Mouse (Mus musculus): Measurements from ENCODE around the gene Ndufa11. TPM values are rescaled to one million over a fixed set of nuclear protein-coding genes. Genes with fewer than 3 reads are reported as not detected.

Ndufa11 gene
- 639 and 709 TPM in 2 replicates for polyA plus RNA-seq (2015; fragmentation: Nextera tagmentation; extraction: Ambion mirVana)

GRCm38 (mm10) chr17:56717363-56718058 lies at the start of gene Ndufa11, which contains the start of gene Vmac:
TSS of gene Ndufa11 (plus strand) at chr17:56717767.
TSS of gene Vmac (minus strand) at chr17:56718022.
- Histone ChIP-seq H3K27ac (replicated peaks) (peak within 1 kb of the TSS; percentile 89), H3K27me3 (replicated peaks) (no peaks in the 10 kb centered on the region), H3K9me3 (replicated peaks) (no peaks in the 10 kb centered on the region), H3K4me2 (peak within 1 kb of the TSS; percentile 75), H3K36me3 (peaks cover 30% of the 10 kb centered on the region), H3K9ac (replicated peaks) (peak within 1 kb of the TSS; percentile 80), H3K4me3 (replicated peaks) (peak within 1 kb of the TSS; percentile 65), H3K4me1 (peaks cover 46% of the 10 kb centered on the region)
- ATAC-seq (ENCODE audit: low FRiP score), result peak; percentile 83
- WGBS, result under 1% methylated on average over 59 of the region's 59 CpGs

GRCm38 (mm10) chr17:56668384-56669144 lies 49.0 kb upstream of the Ndufa11 start:
- Histone ChIP-seq H3K9ac (replicated peaks) (peak overlapping the region; percentile 50), H3K4me3 (replicated peaks) (peak overlapping the region; percentile 45), H3K27ac (replicated peaks) (no peak overlapping the region), H3K4me1 (peaks cover 12% of the 10 kb centered on the region), H3K4me2 (peak overlapping the region; percentile 91), H3K9me3 (replicated peaks) (no peaks in the 10 kb centered on the region), H3K27me3 (replicated peaks) (peaks cover 9% of the 10 kb centered on the region), H3K36me3 (no peaks in the 10 kb centered on the region)
- peak; percentile 29; the same call in 1 of the 2 replicates for ATAC-seq (ENCODE audit: low FRiP score)
- WGBS, result 3% methylated on average over 31 of the region's 31 CpGs

- 85% methylated on average over 8 of the region's 8 CpGs for WGBS
- no peak overlapping the region for H3K9ac ChIP-seq (replicated peaks)
Observed at GRCm38 (mm10) chr17:56669766-56670165, 47.8 kb upstream of the Ndufa11 start.

GRCm38 (mm10) chr17:56672941-56673646 lies 44.5 kb upstream of the Ndufa11 start, which contains the start of gene Ranbp3:
TSS of gene Ranbp3 (plus strand) at chr17:56673294.
- no peaks in the 10 kb centered on the region for H3K9me3 ChIP-seq (replicated peaks)
- ATAC-seq (ENCODE audit: low FRiP score), result peak; percentile 90
- H3K4me2 ChIP-seq, result peak within 1 kb of the TSS; percentile 80
- peak within 1 kb of the TSS; percentile 87 for H3K27ac ChIP-seq (replicated peaks)
- 0% methylated on average over 60 of the region's 66 CpGs for WGBS
- H3K9ac ChIP-seq (replicated peaks), result peak within 1 kb of the TSS; percentile 95
- H3K4me3 ChIP-seq (replicated peaks), result peak within 1 kb of the TSS; percentile 89
- H3K27me3 ChIP-seq (replicated peaks), result peaks cover 4% of the 10 kb centered on the region
- peaks cover 54% of the 10 kb centered on the region for H3K4me1 ChIP-seq
- H3K36me3 ChIP-seq, result peaks cover 9% of the 10 kb centered on the region

More at GRCm38 (mm10) chr17:56669766-56670165, 47.8 kb upstream of the Ndufa11 start:
- Histone ChIP-seq H3K4me1 (peaks cover 21% of the 10 kb centered on the region), H3K27ac (replicated peaks) (no peak overlapping the region), H3K27me3 (replicated peaks) (peaks cover 9% of the 10 kb centered on the region), H3K9me3 (replicated peaks) (no peaks in the 10 kb centered on the region), H3K4me3 (replicated peaks) (no peak overlapping the region), H3K4me2 (no peak overlapping the region), H3K36me3 (no peaks in the 10 kb centered on the region)
- no peak for ATAC-seq (ENCODE audit: low FRiP score)

GRCm38 (mm10) chr17:56673647-56674416 lies 43.7 kb upstream of the Ndufa11 start:
- 5% methylated on average over 37 of the region's 37 CpGs for WGBS
- Histone ChIP-seq H3K4me2 (peak overlapping the region; percentile 80), H3K9ac (replicated peaks) (peak overlapping the region; percentile 95), H3K4me1 (peaks cover 48% of the 10 kb centered on the region), H3K27ac (replicated peaks) (peak overlapping the region; percentile 86), H3K36me3 (peaks cover 11% of the 10 kb centered on the region), H3K27me3 (replicated peaks) (no peaks in the 10 kb centered on the region), H3K4me3 (replicated peaks) (peak overlapping the region; percentile 89), H3K9me3 (replicated peaks) (no peaks in the 10 kb centered on the region)
- ATAC-seq (ENCODE audit: low FRiP score), result peak; percentile 32

GRCm38 (mm10) chr17:56681791-56682190 lies 35.8 kb upstream of the Ndufa11 start:
- peaks cover 41% of the 10 kb centered on the region for H3K36me3 ChIP-seq
- WGBS, result 88% methylated on average over 4 of the region's 4 CpGs
- no peak overlapping the region for H3K9ac ChIP-seq (replicated peaks)
- no peak overlapping the region for H3K4me2 ChIP-seq
- H3K4me3 ChIP-seq (replicated peaks), result no peak overlapping the region
- no peaks in the 10 kb centered on the region for H3K9me3 ChIP-seq (replicated peaks)
- ATAC-seq (ENCODE audit: low FRiP score), result no peak
- H3K27me3 ChIP-seq (replicated peaks), result no peaks in the 10 kb centered on the region
- H3K4me1 ChIP-seq, result peaks cover 25% of the 10 kb centered on the region
- no peak overlapping the region for H3K27ac ChIP-seq (replicated peaks)

- WGBS, result 90% methylated on average over 3 of the region's 3 CpGs
- H3K27me3 ChIP-seq (replicated peaks), result no peaks in the 10 kb centered on the region
- no peaks in the 10 kb centered on the region for H3K9me3 ChIP-seq (replicated peaks)
- no peak overlapping the region for H3K4me3 ChIP-seq (replicated peaks)
- H3K4me1 ChIP-seq, result peaks cover 14% of the 10 kb centered on the region
- no peak overlapping the region for H3K9ac ChIP-seq (replicated peaks)
- H3K27ac ChIP-seq (replicated peaks), result no peak overlapping the region
- ATAC-seq (ENCODE audit: low FRiP score), result no peak
- peaks cover 43% of the 10 kb centered on the region for H3K36me3 ChIP-seq
- H3K4me2 ChIP-seq, result no peak overlapping the region
Observed at GRCm38 (mm10) chr17:56682880-56683279, 34.7 kb upstream of the Ndufa11 start.

GRCm38 (mm10) chr17:56683546-56684140 lies 33.9 kb upstream of the Ndufa11 start:
- Histone ChIP-seq H3K9ac (replicated peaks) (no peak overlapping the region), H3K27ac (replicated peaks) (no peak overlapping the region), H3K4me1 (peaks cover 12% of the 10 kb centered on the region), H3K4me3 (replicated peaks) (no peak overlapping the region), H3K4me2 (no peak overlapping the region), H3K27me3 (replicated peaks) (no peaks in the 10 kb centered on the region), H3K36me3 (peaks cover 50% of the 10 kb centered on the region), H3K9me3 (replicated peaks) (no peaks in the 10 kb centered on the region)
- ATAC-seq (ENCODE audit: low FRiP score), result no peak
- 87% methylated on average over 5 of the region's 5 CpGs for WGBS

- no peak overlapping the region for H3K27ac ChIP-seq (replicated peaks)
- WGBS, result 74% methylated on average over 2 of the region's 2 CpGs
- ATAC-seq (ENCODE audit: low FRiP score), result 0 out of 2 replicates have a peak, but pooled peaks have one; percentile 3
- no peaks in the 10 kb centered on the region for H3K9me3 ChIP-seq (replicated peaks)
- no peak overlapping the region for H3K4me2 ChIP-seq
- no peak overlapping the region for H3K4me3 ChIP-seq (replicated peaks)
- H3K27me3 ChIP-seq (replicated peaks), result no peaks in the 10 kb centered on the region
- H3K9ac ChIP-seq (replicated peaks), result no peak overlapping the region
- peaks cover 49% of the 10 kb centered on the region for H3K36me3 ChIP-seq
- H3K4me1 ChIP-seq, result peaks cover 12% of the 10 kb centered on the region
Observed at GRCm38 (mm10) chr17:56684649-56685048, 32.9 kb upstream of the Ndufa11 start.

GRCm38 (mm10) chr17:56686801-56687200 lies 30.8 kb upstream of the Ndufa11 start:
- no peak for ATAC-seq (ENCODE audit: low FRiP score)
- no peak overlapping the region for H3K9ac ChIP-seq (replicated peaks)
- no peak overlapping the region for H3K27ac ChIP-seq (replicated peaks)
- H3K36me3 ChIP-seq, result peaks cover 47% of the 10 kb centered on the region
- no peaks in the 10 kb centered on the region for H3K27me3 ChIP-seq (replicated peaks)
- no peaks in the 10 kb centered on the region for H3K9me3 ChIP-seq (replicated peaks)
- 94% methylated on average over 4 of the region's 4 CpGs for WGBS
- no peak overlapping the region for H3K4me2 ChIP-seq
- peaks cover 12% of the 10 kb centered on the region for H3K4me1 ChIP-seq
- H3K4me3 ChIP-seq (replicated peaks), result no peak overlapping the region
